Mouse (Mus musculus) c-Kit-positive CD71-positive TER-119-positive erythroid progenitor cells, embryonic 14.5 days (primary cell): ENCODE data around the gene Ramp3.
"Not testable (repeated sequence)": the region's sequence is repeated elsewhere in the genome, so short reads cannot be mapped to it uniquely, and the experiment has no call there.

Experiments
- DNase-seq: peaks from one replicate; pipeline ENCODE4 v3.0.0-alpha.2; 2013; ENCODE audit warnings: low spot score

The Ramp3 gene

GRCm38 (mm10) chr11:6658271-6658670 is at the start of gene Ramp3:
TSS of gene Ramp3 (plus strand) at chr11:6658521.
- DNase-seq = peak; percentile 17

GRCm38 (mm10) chr11:6615250-6616205 is 42.8 kb upstream of the Ramp3 start:
- DNase-seq = no peak

GRCm38 (mm10) chr11:6623704-6624103 is 34.6 kb upstream of the Ramp3 start:
- no peak for DNase-seq

GRCm38 (mm10) chr11:6624619-6625382 is 33.5 kb upstream of the Ramp3 start:
- DNase-seq = no peak

- peak; percentile 94 for DNase-seq
These were observed 32.6 kb upstream of the Ramp3 start, which contains the start of gene Tbrg4 for GRCm38 (mm10) chr11:6625478-6626387. TSS of gene Tbrg4 (minus strand) at chr11:6626067.

GRCm38 (mm10) chr11:6626388-6626772 is 31.9 kb upstream of the Ramp3 start:
- DNase-seq = no peak

- DNase-seq = no peak
These were observed 30.6 kb upstream of the Ramp3 start for GRCm38 (mm10) chr11:6627731-6628130.

- peak; percentile 54 for DNase-seq
These were observed 29.8 kb upstream of the Ramp3 start for GRCm38 (mm10) chr11:6628568-6628967.

- DNase-seq = peak; percentile 56
These were observed 28.7 kb upstream of the Ramp3 start for GRCm38 (mm10) chr11:6629655-6630054.

GRCm38 (mm10) chr11:6636150-6636549 is 22.2 kb upstream of the Ramp3 start:
- no peak for DNase-seq

- DNase-seq = no peak
These were observed 19.8 kb upstream of the Ramp3 start, which contains the start of gene Wap for GRCm38 (mm10) chr11:6638537-6638936. TSS of gene Wap (minus strand) at chr11:6638637.

- DNase-seq = no peak
These were observed 19.2 kb upstream of the Ramp3 start for GRCm38 (mm10) chr11:6639072-6639471.

- no peak for DNase-seq
These were observed 13.8 kb upstream of the Ramp3 start for GRCm38 (mm10) chr11:6644566-6644965.

GRCm38 (mm10) chr11:6647831-6648724 is 10.2 kb upstream of the Ramp3 start:
- DNase-seq = no peak

- DNase-seq = no peak
These were observed 7.8 kb upstream of the Ramp3 start for GRCm38 (mm10) chr11:6650519-6650918.

- not testable (repeated sequence) for DNase-seq
These were observed 5.3 kb upstream of the Ramp3 start for GRCm38 (mm10) chr11:6652978-6653377.

GRCm38 (mm10) chr11:6654903-6655302 is 3.4 kb upstream of the Ramp3 start:
- peak; percentile 82 for DNase-seq

- DNase-seq = no peak
These were observed 2.9 kb downstream of the Ramp3 start for GRCm38 (mm10) chr11:6661206-6661605.

- no peak for DNase-seq
These were observed 8.3 kb downstream of the Ramp3 start for GRCm38 (mm10) chr11:6666634-6667033.

- DNase-seq = no peak
These were observed 10.7 kb downstream of the Ramp3 start for GRCm38 (mm10) chr11:6669041-6669440.

GRCm38 (mm10) chr11:6670044-6670443 is 11.7 kb downstream of the Ramp3 start:
- no peak for DNase-seq
